Mouse (Mus musculus): Measurements from ENCODE around the gene Fam89b. TPM values are rescaled to one million over a fixed set of nuclear protein-coding genes. Genes with fewer than 3 reads are reported as not detected.

The Fam89b gene
- polyA plus RNA-seq, 2 experiments, result 125 to 169 TPM

- ATAC-seq (ENCODE audit: low FRiP score, low read depth) (no peak), DNase-seq (ENCODE audit: low spot score) (no peak)
- peaks cover 12% of the 10 kb centered on the region for H3K4me1 ChIP-seq (ENCODE audit: control insufficient read depth, insufficient read depth, low read length)
- peaks cover 8% of the 10 kb centered on the region for H3K36me3 ChIP-seq (ENCODE audit: control insufficient read depth, insufficient read depth, low read length)
- no peak overlapping the region for H3K4me3 ChIP-seq (replicated peaks; ENCODE audit: low read length)
- H3K27me3 ChIP-seq (ENCODE audit: control insufficient read depth, insufficient read depth, low read length), result no peaks in the 10 kb centered on the region
- no peak overlapping the region for H3K4me2 ChIP-seq (replicated peaks; ENCODE audit: low read depth, low read length, severe bottlenecking)
- no peak overlapping the region for H3K9ac ChIP-seq (ENCODE audit: low read depth, low read length, severe bottlenecking)
- H3K27ac ChIP-seq (replicated peaks; ENCODE audit: low read depth, low read length), result no peak overlapping the region
- TF ChIP-seq POLR2A (IDR thresholded peaks at IDR 0.05; ENCODE audit: borderline replicate concordance, extremely low read depth, insufficient read depth, insufficient read length), result no peak
- WGBS, result 77% methylated on average over 9 of the region's 9 CpGs
- H3K9me3 ChIP-seq (ENCODE audit: control insufficient read depth, low read length), result no peaks in the 10 kb centered on the region
Measured at GRCm38 (mm10) chr19:5734325-5734724, 4.9 kb upstream of the Fam89b start.

- Histone ChIP-seq H3K27me3 (ENCODE audit: control insufficient read depth, insufficient read depth, low read length) (no peaks in the 10 kb centered on the region), H3K27ac (replicated peaks; ENCODE audit: low read depth, low read length) (0 out of 2 replicates have a peak overlapping the region, but pooled peaks have one; percentile 19)
- peak; percentile 85 for ATAC-seq (ENCODE audit: low FRiP score, low read depth)
Measured at GRCm38 (mm10) chr19:5731264-5731978, 2.0 kb upstream of the Fam89b start.

GRCm38 (mm10) chr19:5730314-5731186 is 1.1 kb upstream of the Fam89b start:
- no peak for DNase-seq (ENCODE audit: low spot score)
- H3K36me3 ChIP-seq (ENCODE audit: control insufficient read depth, insufficient read depth, low read length), result peaks cover 8% of the 10 kb centered on the region
- WGBS, result 74% methylated on average over 29 of the region's 29 CpGs
- H3K9me3 ChIP-seq (ENCODE audit: control insufficient read depth, low read length), result no peaks in the 10 kb centered on the region
- H3K27me3 ChIP-seq (ENCODE audit: control insufficient read depth, insufficient read depth, low read length), result no peaks in the 10 kb centered on the region
- H3K4me1 ChIP-seq (ENCODE audit: control insufficient read depth, insufficient read depth, low read length), result peaks cover 34% of the 10 kb centered on the region
- ATAC-seq (ENCODE audit: low FRiP score, low read depth), result no peak
- H3K9ac ChIP-seq (ENCODE audit: low read depth, low read length, severe bottlenecking), result peak overlapping the region; percentile 70
- no peak for TF ChIP-seq POLR2A (IDR thresholded peaks at IDR 0.05; ENCODE audit: borderline replicate concordance, extremely low read depth, insufficient read depth, insufficient read length)
- peak overlapping the region; percentile 93 for H3K4me2 ChIP-seq (replicated peaks; ENCODE audit: low read depth, low read length, severe bottlenecking)
- peak overlapping the region; percentile 80 for H3K4me3 ChIP-seq (replicated peaks; ENCODE audit: low read length)
- no peak overlapping the region for H3K27ac ChIP-seq (replicated peaks; ENCODE audit: low read depth, low read length)

More at GRCm38 (mm10) chr19:5731264-5731978, 2.0 kb upstream of the Fam89b start:
- TF ChIP-seq POLR2A (IDR thresholded peaks at IDR 0.05; ENCODE audit: borderline replicate concordance, extremely low read depth, insufficient read depth, insufficient read length), result no peak
- Histone ChIP-seq H3K4me3 (replicated peaks; ENCODE audit: low read length) (peak overlapping the region; percentile 80), H3K4me2 (replicated peaks; ENCODE audit: low read depth, low read length, severe bottlenecking) (peak overlapping the region; percentile 93), H3K36me3 (ENCODE audit: control insufficient read depth, insufficient read depth, low read length) (peaks cover 8% of the 10 kb centered on the region), H3K4me1 (ENCODE audit: control insufficient read depth, insufficient read depth, low read length) (peaks cover 30% of the 10 kb centered on the region), H3K9ac (ENCODE audit: low read depth, low read length, severe bottlenecking) (peak overlapping the region; percentile 70), H3K9me3 (ENCODE audit: control insufficient read depth, low read length) (no peaks in the 10 kb centered on the region)
- WGBS, result 3% methylated on average over 47 of the region's 47 CpGs
- DNase-seq (ENCODE audit: low spot score), result peak; percentile 97

- H3K27ac ChIP-seq (replicated peaks; ENCODE audit: low read depth, low read length), result peak overlapping the region; percentile 90
- 7% methylated on average over 37 of the region's 37 CpGs for WGBS
- H3K36me3 ChIP-seq (ENCODE audit: control insufficient read depth, insufficient read depth, low read length), result peaks cover 14% of the 10 kb centered on the region
- H3K27me3 ChIP-seq (ENCODE audit: control insufficient read depth, insufficient read depth, low read length), result no peaks in the 10 kb centered on the region
- no peaks in the 10 kb centered on the region for H3K9me3 ChIP-seq (ENCODE audit: control insufficient read depth, low read length)
- DNase-seq (ENCODE audit: low spot score) (peak; percentile 55), ATAC-seq (ENCODE audit: low FRiP score, low read depth) (0 out of 2 replicates have a peak, but pooled peaks have one; percentile 9)
- H3K4me1 ChIP-seq (ENCODE audit: control insufficient read depth, insufficient read depth, low read length), result peaks cover 42% of the 10 kb centered on the region
- TF ChIP-seq POLR2A (IDR thresholded peaks at IDR 0.05; ENCODE audit: borderline replicate concordance, extremely low read depth, insufficient read depth, insufficient read length), result no peak
- H3K4me2 ChIP-seq (replicated peaks; ENCODE audit: low read depth, low read length, severe bottlenecking), result peak overlapping the region; percentile 88
- H3K9ac ChIP-seq (ENCODE audit: low read depth, low read length, severe bottlenecking), result peak overlapping the region; percentile 98
- peak overlapping the region; percentile 91 for H3K4me3 ChIP-seq (replicated peaks; ENCODE audit: low read length)
Measured at GRCm38 (mm10) chr19:5728631-5729443, 616 bp downstream of the Fam89b start.
